Mouse (Mus musculus) forebrain, postnatal 0 days (tissue): ENCODE data around the gene Cdh12. TPM values are rescaled to one million over a fixed set of nuclear protein-coding genes. Genes with fewer than 3 reads are reported as not detected.
A peak's percentile ranks its signal among the peaks of the same experiment; 100 is the strongest.
"Not testable (repeated sequence)": the region's sequence is repeated elsewhere in the genome, so short reads cannot be mapped to it uniquely, and the experiment has no call there.

ENCODE experiments used
- ATAC-seq: fragments of 200-750 bp; cut with Nextera tagmentation; 2 replicates; pipeline ENCODE4 v1.8.0; 2017; ENCODE audit warnings: mild to moderate bottlenecking, moderate library complexity
- DNase-seq: peaks from one replicate; pipeline ENCODE4 v3.0.0-alpha.2; 2015
- H3K27ac ChIP-seq: fragments of 300-500 bp; sonication (generic); 2 replicates; pipeline ENCODE4 v1.5.1; 2014; ENCODE audit warnings: low read depth, mild to moderate bottlenecking, antibody characterized with exemption, low read length, moderate library complexity, mixed read lengths
- H3K27me3 ChIP-seq: fragments of 300-500 bp; sonication (generic); 2 replicates; pipeline ENCODE4 v1.6.1; 2014; ENCODE audit warnings: mild to moderate bottlenecking, low read length, mixed read lengths; ENCODE audit not compliant: insufficient read depth
- H3K36me3 ChIP-seq: fragments of 300-500 bp; sonication (generic); 2 replicates; pipeline ENCODE4 v1.6.1; 2014; ENCODE audit warnings: mild to moderate bottlenecking, moderate library complexity; ENCODE audit not compliant: insufficient read depth
- H3K4me1 ChIP-seq: fragments of 300-500 bp; sonication (generic); 2 replicates; pipeline ENCODE4 v1.6.1; 2014; ENCODE audit warnings: antibody characterized with exemption; ENCODE audit not compliant: insufficient read depth
- H3K4me2 ChIP-seq: fragments of 300-500 bp; sonication (generic); 2 replicates; pipeline ENCODE4 v1.6.1; 2014; ENCODE audit warnings: low read depth, mild to moderate bottlenecking, moderate library complexity
- H3K4me3 ChIP-seq: fragments of 300-500 bp; sonication (generic); 2 replicates; pipeline ENCODE4 v1.5.1; 2014; ENCODE audit warnings: low read depth, low read length, mixed read lengths
- H3K9ac ChIP-seq: fragments of 300-500 bp; sonication (generic); 2 replicates; pipeline ENCODE4 v1.6.1; 2014; ENCODE audit warnings: mild to moderate bottlenecking
- H3K9me3 ChIP-seq: fragments of 300-500 bp; sonication (generic); 2 replicates; pipeline ENCODE4 v1.6.1; 2016; ENCODE audit warnings: low read length
- CTCF ChIP-seq: sonication (generic); IDR thresholded peaks from 2 replicates; pipeline ENCODE4 v1.5.1; 2016; ENCODE audit warnings: antibody characterized with exemption, control low read depth, low read depth
- WGBS: fragments of 180-500 bp; shearing (Covaris S2); extraction: QIAGEN DNeasy Blood & Tissue Kit; methylation state at CpG from one replicate; pipeline ENCODE4 v1.1.7; 2014; 5-methylcytosine and 5-hydroxymethylcytosine counted together
- polyA plus RNA-seq: library from polyadenylated mRNA; unstranded; fragments of >200 nt; fragmentation: Nextera tagmentation; extraction: Ambion mirVana; gene quantifications from 2 replicates; pipeline ENCODE4 v1.2.1, GENCODE M21; 2015
- total RNA-seq: library from RNA; depleted of rRNA; stranded (reverse); fragments of >200 nt; gene quantifications from 2 replicates; pipeline ENCODE4 v1.2.3, GENCODE M21; 2014

Cdh12 gene
- total and polyA plus RNA-seq, 2 experiments from 2014 or later: 9.0 to 13.8 TPM

DNA sequence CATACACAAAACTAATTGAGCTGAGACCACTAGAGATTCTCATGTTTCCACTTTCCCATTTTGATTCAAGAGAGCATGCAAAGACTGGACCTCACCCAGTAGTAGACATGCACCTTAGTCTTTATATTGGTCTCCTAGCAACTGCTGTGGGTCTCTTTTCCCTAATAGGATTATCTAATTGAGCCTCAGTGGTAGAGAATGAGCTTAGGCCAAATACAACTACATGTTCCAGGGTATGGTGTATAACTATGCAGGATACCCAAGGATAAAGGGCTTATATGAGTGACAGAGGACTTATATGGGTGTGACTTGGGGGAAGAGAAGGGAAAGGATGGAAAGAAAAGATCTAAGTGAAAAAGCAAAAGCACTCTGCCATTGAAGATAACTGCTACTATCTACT lies 683.9 kb downstream of the Cdh12 start:
- ATAC-seq: no peak
- no peak overlapping the region for H3K27ac ChIP-seq
- DNase-seq: no peak
- H3K4me1 ChIP-seq: no peaks in the 10 kb centered on the region
- no peaks in the 10 kb centered on the region for H3K27me3 ChIP-seq
- no peaks in the 10 kb centered on the region for H3K9me3 ChIP-seq
- no peak overlapping the region for H3K4me2 ChIP-seq
- no peak for TF ChIP-seq CTCF
- no peak overlapping the region for H3K4me3 ChIP-seq
- H3K9ac ChIP-seq: no peak overlapping the region
- H3K36me3 ChIP-seq: no peaks in the 10 kb centered on the region

DNA sequence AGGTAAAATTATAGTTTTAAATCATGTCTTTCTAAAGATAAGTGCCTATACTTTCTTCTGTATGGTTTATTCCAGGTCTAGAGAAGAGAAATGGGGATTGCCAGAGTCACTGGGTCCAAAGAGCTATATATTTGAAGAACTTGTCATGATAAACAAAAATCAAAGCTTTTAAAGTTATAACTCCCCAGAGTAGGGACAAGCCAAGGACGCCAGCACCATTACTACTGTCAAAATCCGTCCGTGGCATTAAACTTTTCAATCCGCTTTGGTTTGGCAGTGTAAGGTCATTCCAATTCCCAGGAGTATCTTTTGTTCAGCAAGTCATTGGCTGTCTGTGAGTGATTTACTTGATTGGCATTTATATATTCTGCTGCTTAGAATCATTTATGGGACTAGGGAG lies 697.8 kb downstream of the Cdh12 start:
- Histone ChIP-seq H3K4me1 (no peaks in the 10 kb centered on the region), H3K36me3 (no peaks in the 10 kb centered on the region)

DNA sequence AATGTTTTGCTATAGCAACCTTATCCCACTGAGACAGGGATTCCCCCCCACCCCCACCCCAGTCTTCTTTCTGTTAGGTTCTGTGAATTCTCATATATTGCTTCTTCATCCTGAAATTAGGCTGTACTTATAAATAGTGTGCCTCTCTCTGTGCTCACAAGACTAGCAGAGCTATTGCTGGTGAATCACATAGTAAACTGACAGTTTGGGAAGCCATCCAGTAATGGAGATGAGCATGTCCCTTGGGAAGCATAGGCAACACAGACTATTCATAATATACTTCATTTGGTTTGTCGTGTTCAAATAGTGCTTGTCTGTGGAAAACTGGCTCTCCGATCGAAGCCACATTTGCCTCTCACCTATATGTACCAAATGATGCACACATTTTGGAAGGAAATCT lies 704.5 kb downstream of the Cdh12 start:
- Histone ChIP-seq H3K27me3 (no peaks in the 10 kb centered on the region), H3K4me2 (no peak overlapping the region), H3K4me3 (no peak overlapping the region), H3K36me3 (no peaks in the 10 kb centered on the region), H3K9ac (no peak overlapping the region), H3K9me3 (no peaks in the 10 kb centered on the region), H3K4me1 (no peaks in the 10 kb centered on the region), H3K27ac (no peak overlapping the region)
- TF ChIP-seq CTCF: no peak
- ATAC-seq (no peak), DNase-seq (peak; percentile 9)
- 78% methylated on average over 3 of the region's 3 CpGs for WGBS

More for the DNA sequence above, 697.8 kb downstream of the Cdh12 start:
- H3K27me3 ChIP-seq: no peaks in the 10 kb centered on the region
- 67% methylated on average over 4 of the region's 4 CpGs for WGBS
- no peak overlapping the region for H3K9ac ChIP-seq
- DNase-seq (no peak), ATAC-seq (no peak)
- H3K9me3 ChIP-seq: no peaks in the 10 kb centered on the region
- no peak overlapping the region for H3K4me2 ChIP-seq
- H3K27ac ChIP-seq: no peak overlapping the region
- TF ChIP-seq CTCF: no peak
- H3K4me3 ChIP-seq: no peak overlapping the region

DNA sequence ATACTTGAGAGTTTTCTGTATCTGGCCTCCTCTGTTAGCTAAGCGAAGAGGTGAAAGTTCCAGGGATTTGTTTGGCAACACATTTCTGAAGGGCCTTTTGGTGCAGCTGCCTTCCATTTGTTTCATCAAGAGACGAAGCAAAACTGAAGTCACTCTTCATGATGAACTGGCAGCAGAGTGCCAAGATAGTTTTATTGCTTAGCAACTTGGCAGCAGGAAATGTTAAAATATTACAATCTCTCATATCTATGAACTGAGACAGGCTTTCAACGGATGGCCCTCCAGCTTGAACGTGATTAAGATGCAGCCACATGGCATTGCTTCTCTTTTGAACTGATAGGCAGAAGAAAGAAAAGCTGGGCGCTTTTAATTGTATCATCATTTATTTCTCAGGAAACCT lies 730.7 kb downstream of the Cdh12 start:
- DNase-seq (peak; percentile 87), ATAC-seq (peak; percentile 95)
- no peaks in the 10 kb centered on the region for H3K27me3 ChIP-seq
- no peak overlapping the region for H3K9ac ChIP-seq
- no peak overlapping the region for H3K4me3 ChIP-seq
- no peaks in the 10 kb centered on the region for H3K4me1 ChIP-seq
- no peak overlapping the region for H3K4me2 ChIP-seq
- whole genome bisulfite sequencing: 37% methylated on average over 5 of the region's 5 CpGs
- H3K27ac ChIP-seq: peak overlapping the region; percentile 55
- H3K36me3 ChIP-seq: no peaks in the 10 kb centered on the region
- TF ChIP-seq CTCF: no peak
- H3K9me3 ChIP-seq: no peaks in the 10 kb centered on the region

DNA sequence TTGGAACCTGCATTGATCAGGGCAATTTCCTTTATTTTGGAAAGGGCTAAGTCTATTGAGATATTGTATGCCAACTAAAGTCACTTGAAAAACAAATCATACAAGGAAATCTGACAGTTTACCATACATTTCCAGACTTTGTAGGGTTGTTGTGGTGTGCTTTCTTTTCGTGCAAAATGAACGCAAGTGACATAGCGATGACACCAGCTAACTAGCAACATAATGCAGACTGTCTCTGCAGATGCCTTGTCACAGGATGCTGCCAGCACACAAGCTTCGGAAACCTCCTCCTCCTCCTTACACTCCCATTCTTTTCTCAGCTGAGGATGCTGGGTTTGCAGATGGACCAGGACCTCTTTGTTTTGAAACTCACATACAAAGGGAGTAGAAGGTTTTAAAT lies 731.1 kb downstream of the Cdh12 start:
- 34% methylated on average over 4 of the region's 4 CpGs for WGBS

DNA sequence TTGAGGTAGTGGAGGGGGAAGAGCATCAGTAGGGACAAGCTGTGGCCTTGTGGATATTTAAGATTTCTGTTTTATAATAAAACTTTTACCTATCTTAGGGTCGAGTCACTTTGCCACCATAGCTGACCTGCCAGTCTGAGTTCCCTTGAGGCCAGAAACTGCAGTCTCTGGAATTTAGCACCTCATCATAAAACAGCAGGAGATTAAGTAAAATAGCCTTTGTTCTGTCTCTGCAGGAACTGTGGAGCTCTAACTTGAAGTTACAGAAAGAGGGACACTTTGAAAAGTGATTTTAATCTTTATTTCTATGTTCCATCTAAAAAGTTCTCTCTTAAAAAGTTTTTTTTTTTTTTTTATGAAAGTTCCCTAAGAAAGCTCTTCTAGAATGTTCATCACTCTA lies 736.7 kb downstream of the Cdh12 start:
- WGBS: 60% methylated on average over 1 of the region's 1 CpGs
- no peak for ATAC-seq
- H3K27me3 ChIP-seq: no peaks in the 10 kb centered on the region

More for the DNA sequence above, 731.1 kb downstream of the Cdh12 start:
- Histone ChIP-seq H3K4me2 (no peak overlapping the region), H3K27me3 (no peaks in the 10 kb centered on the region), H3K4me1 (no peaks in the 10 kb centered on the region), H3K36me3 (no peaks in the 10 kb centered on the region), H3K27ac (peak overlapping the region; percentile 55), H3K9me3 (no peaks in the 10 kb centered on the region), H3K4me3 (no peak overlapping the region), H3K9ac (no peak overlapping the region)
- peak; percentile 93 for ATAC-seq
- no peak for TF ChIP-seq CTCF
- DNase-seq: peak; percentile 78

DNA sequence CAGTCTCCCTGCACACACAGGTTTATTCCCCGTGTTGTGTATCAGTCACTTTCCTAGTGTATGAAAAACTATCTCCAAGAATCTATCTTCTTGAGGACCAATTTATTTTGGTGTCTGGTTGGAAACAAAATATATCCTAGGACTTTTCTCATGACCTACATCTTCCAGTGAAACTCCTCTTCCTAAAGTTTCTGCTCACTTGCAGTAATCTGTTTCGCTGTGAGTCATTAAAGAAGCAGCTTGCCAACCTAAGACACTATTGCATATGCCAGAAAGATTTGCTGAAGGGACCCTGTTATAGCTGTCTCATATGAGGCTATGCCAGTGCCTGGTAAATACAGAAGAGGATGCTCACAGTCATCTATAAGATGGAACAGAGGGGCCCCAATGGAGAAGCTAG lies 761.0 kb downstream of the Cdh12 start:
- not testable (repeated sequence) for H3K4me2 ChIP-seq, H3K4me1 ChIP-seq, ATAC-seq, H3K4me3 ChIP-seq, H3K9me3 ChIP-seq, H3K36me3 ChIP-seq, H3K27ac ChIP-seq, H3K27me3 ChIP-seq, DNase-seq, H3K9ac ChIP-seq
- 82% methylated on average over 2 of the region's 2 CpGs for WGBS

More for the DNA sequence above, 736.7 kb downstream of the Cdh12 start:
- H3K9me3 ChIP-seq: no peaks in the 10 kb centered on the region
- no peak overlapping the region for H3K27ac ChIP-seq
- no peak for DNase-seq
- H3K36me3 ChIP-seq: no peaks in the 10 kb centered on the region
- no peak overlapping the region for H3K9ac ChIP-seq
- TF ChIP-seq CTCF: no peak
- no peak overlapping the region for H3K4me2 ChIP-seq
- no peak overlapping the region for H3K4me3 ChIP-seq
- no peaks in the 10 kb centered on the region for H3K4me1 ChIP-seq

DNA sequence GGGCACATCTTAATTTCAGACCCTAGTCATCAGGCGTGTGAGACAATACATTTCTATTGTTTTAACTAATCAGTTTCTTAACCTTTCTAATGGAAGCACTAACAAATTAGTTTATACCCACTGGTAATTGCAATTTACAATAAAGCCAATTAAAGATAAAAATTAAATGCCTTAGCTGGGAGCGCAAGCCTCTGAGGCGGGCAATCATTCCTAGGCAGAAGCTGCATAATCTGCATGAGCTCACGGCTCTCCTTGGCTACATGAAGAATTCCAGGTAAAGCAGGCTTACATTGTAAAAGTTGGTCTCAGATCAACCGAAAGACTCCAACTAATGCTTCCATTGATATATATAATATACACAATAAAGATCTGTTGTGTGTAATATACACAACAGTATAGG lies 773.9 kb downstream of the Cdh12 start:
- Histone ChIP-seq H3K9me3 (no peaks in the 10 kb centered on the region), H3K4me2 (no peak overlapping the region), H3K4me3 (no peak overlapping the region), H3K4me1 (no peaks in the 10 kb centered on the region), H3K9ac (no peak overlapping the region), H3K27me3 (no peaks in the 10 kb centered on the region), H3K27ac (no peak overlapping the region), H3K36me3 (no peaks in the 10 kb centered on the region)
- WGBS: 55% methylated on average over 5 of the region's 5 CpGs
- DNase-seq (no peak), ATAC-seq (no peak)
- no peak for TF ChIP-seq CTCF
